Mouse (Mus musculus) CH12.LX (cell line): ENCODE measurements around the gene Efna1. TPM values are rescaled to one million over a fixed set of nuclear protein-coding genes. Genes with fewer than 3 reads are reported as not detected.

Experiments
- DNase-seq: peaks from one replicate; pipeline ENCODE4 v3.0.0-alpha.2; 2013; ENCODE audit errors: extremely low read depth
- H3K27ac ChIP-seq: 2 replicates; pipeline ENCODE4 v1.5.1; 2012; ENCODE audit warnings: low read depth, mild to moderate bottlenecking, control low read depth, moderate library complexity; ENCODE audit not compliant: insufficient read depth
- H3K27me3 ChIP-seq: replicated peaks from 2 replicates; pipeline ENCODE3; 2012; ENCODE audit warnings: inconsistent platforms
- H3K36me3 ChIP-seq, 2 experiments: replicated peaks in 1 of 2; 2 replicates each; pipeline versions ENCODE3 to v1.6.1; 2012; ENCODE audit warnings: inconsistent platforms in 1 of 2, low read length in 1 of 2, mild to moderate bottlenecking in 1 of 2, mixed read lengths in 1 of 2, moderate library complexity in 1 of 2; ENCODE audit not compliant: control insufficient read depth in 1 of 2, insufficient read depth in 1 of 2
- H3K4me1 ChIP-seq, 2 experiments: 2 replicates each; pipeline ENCODE4 v1.6.1; 2012; ENCODE audit warnings: inconsistent platforms in 1 of 2, moderate library complexity in 1 of 2; ENCODE audit not compliant: insufficient read depth in 2 of 2, control insufficient read depth in 1 of 2
- H3K4me2 ChIP-seq: 2 replicates; pipeline ENCODE4 v1.6.1; 2012; ENCODE audit warnings: low read depth, mild to moderate bottlenecking, control low read depth; ENCODE audit not compliant: poor library complexity, insufficient read depth, severe bottlenecking
- H3K4me3 ChIP-seq, 3 experiments: fragments of 150-350 bp in 1 of 3; sonication (generic) in 1 of 3; replicated peaks in 1 of 3; 2 replicates each; pipeline versions ENCODE3 to v1.5.1; 2011 to 2012; ENCODE audit warnings: low read depth in 2 of 3, low read length in 2 of 3, mild to moderate bottlenecking in 2 of 3, moderate library complexity in 2 of 3, control low read depth in 1 of 3, improper control_type of control experiment in 1 of 3, inconsistent platforms in 1 of 3, mixed read lengths in 1 of 3; ENCODE audit not compliant: poor library complexity in 1 of 3
- H3K79me2 ChIP-seq: replicated peaks from 2 replicates; pipeline ENCODE4 v1.6.1; 2012; ENCODE audit warnings: mild to moderate bottlenecking, moderate library complexity; ENCODE audit not compliant: control insufficient read depth, poor library complexity, insufficient read depth, severe bottlenecking; ENCODE audit errors: extremely low read depth
- H3K9ac ChIP-seq: 2 replicates; pipeline ENCODE4 v1.6.1; 2012; ENCODE audit warnings: low read depth, mild to moderate bottlenecking, control low read depth, moderate library complexity; ENCODE audit not compliant: insufficient read depth
- H3K9me3 ChIP-seq: replicated peaks from 2 replicates; pipeline ENCODE3; 2012; ENCODE audit warnings: low read length, inconsistent platforms, mixed read lengths
- BHLHE40 ChIP-seq: IDR thresholded peaks from 2 replicates; pipeline ENCODE4 v1.6.1; 2011; ENCODE audit warnings: mild to moderate bottlenecking, low read depth, low read length, improper control_type of control experiment
- CTCF ChIP-seq, 2 experiments: IDR thresholded peaks in 1 of 2; conservative IDR thresholded peaks in 1 of 2; 2 replicates each; pipeline ENCODE4 v1.5.1; 2011 to 2012; ENCODE audit warnings: low read depth in 2 of 2, low read length in 2 of 2, improper control_type of control experiment in 1 of 2, inconsistent platforms in 1 of 2, mild to moderate bottlenecking in 1 of 2, moderate library complexity in 1 of 2
- E2F4 ChIP-seq: IDR thresholded peaks from 2 replicates; pipeline ENCODE4 v1.6.1; 2011; ENCODE audit warnings: low read depth, low read length, improper control_type of control experiment; ENCODE audit not compliant: insufficient replicate concordance
- EP300 ChIP-seq: IDR thresholded peaks from 2 replicates; pipeline ENCODE4 v1.6.1; 2011; ENCODE audit warnings: low read length, improper control_type of control experiment
- ETS1 ChIP-seq: conservative IDR thresholded peaks from 2 replicates; pipeline ENCODE4 v1.6.1; 2012; ENCODE audit warnings: low read depth, mild to moderate bottlenecking, inconsistent platforms, low read length, improper control_type of control experiment, moderate library complexity
- HCFC1 ChIP-seq: IDR thresholded peaks from 2 replicates; pipeline ENCODE4 v1.6.1; 2012; ENCODE audit warnings: low read depth, mild to moderate bottlenecking, inconsistent platforms, low read length, improper control_type of control experiment
- JUN ChIP-seq: IDR thresholded peaks from 2 replicates; pipeline ENCODE4 v1.6.1; 2011; ENCODE audit warnings: low read depth, mild to moderate bottlenecking, low read length, improper control_type of control experiment, moderate library complexity; ENCODE audit not compliant: insufficient read depth
- KAT2A ChIP-seq: IDR thresholded peaks from 2 replicates; pipeline ENCODE4 v1.6.1; 2012; ENCODE audit warnings: low read length, improper control_type of control experiment, inconsistent platforms; ENCODE audit not compliant: insufficient replicate concordance
- MAZ ChIP-seq: IDR thresholded peaks from 2 replicates; pipeline ENCODE4 v1.6.1; 2012; ENCODE audit warnings: low read depth, mild to moderate bottlenecking, inconsistent platforms, low read length, improper control_type of control experiment, moderate library complexity
- MXI1 ChIP-seq: IDR thresholded peaks from 2 replicates; pipeline ENCODE4 v1.6.1; 2011; ENCODE audit warnings: mild to moderate bottlenecking, low read depth, low read length, improper control_type of control experiment
- PAX5 ChIP-seq: IDR thresholded peaks from 2 replicates; pipeline ENCODE4 v1.6.1; 2012; ENCODE audit warnings: low read length, inconsistent platforms, mixed read lengths
- POLR2A ChIP-seq: IDR thresholded peaks from 2 replicates; pipeline ENCODE4 v1.6.1; 2011; ENCODE audit warnings: low read depth, mild to moderate bottlenecking, improper control_type of control experiment, low read length
- RAD21 ChIP-seq: IDR thresholded peaks from 2 replicates; pipeline ENCODE4 v1.6.1; 2011; ENCODE audit warnings: low read depth, mild to moderate bottlenecking, low read length, improper control_type of control experiment, moderate library complexity
- RCOR1 ChIP-seq: conservative IDR thresholded peaks from 2 replicates; pipeline ENCODE4 v1.6.1; 2012; ENCODE audit warnings: low read depth, mild to moderate bottlenecking, inconsistent platforms, low read length, improper control_type of control experiment
- SIN3A ChIP-seq: IDR thresholded peaks from 2 replicates; pipeline ENCODE4 v1.6.1; 2012; ENCODE audit warnings: low read length, improper control_type of control experiment, inconsistent platforms
- USF1 ChIP-seq: IDR thresholded peaks from 2 replicates; pipeline ENCODE4 v1.6.1; 2014; ENCODE audit warnings: low read depth, mild to moderate bottlenecking, inconsistent platforms, low read length, improper control_type of control experiment
- USF2 ChIP-seq: conservative IDR thresholded peaks from 2 replicates; pipeline ENCODE4 v1.6.1; 2011; ENCODE audit warnings: low read depth, low read length, improper control_type of control experiment
- ZC3H11A ChIP-seq: IDR thresholded peaks from 2 replicates; pipeline ENCODE4 v1.6.1; 2012; ENCODE audit warnings: low read depth, mild to moderate bottlenecking, inconsistent platforms, low read length, improper control_type of control experiment
- ZKSCAN1 ChIP-seq: IDR thresholded peaks from 2 replicates; pipeline ENCODE4 v1.6.1; 2012; ENCODE audit warnings: low read depth, inconsistent platforms, low read length, improper control_type of control experiment, borderline replicate concordance
- dilution Hi-C: fragments of 300-500 bp; cut with MboI; formaldehyde crosslinking; loops from 2 replicates; pipeline ENCODE4 v1.14.3; 2020; ENCODE audit warnings: low sequenced_read_pairs; ENCODE audit not compliant: extremely low pct_unique_long_range_greater_than_20kb, extremely low pct_ligation_motif_present
- in situ Hi-C: fragments of 300-500 bp; cut with MboI; formaldehyde crosslinking; loops from 3 replicates; pipeline ENCODE4 v1.14.3; 2019; ENCODE audit warnings: low sequenced_read_pairs, low pct_ligation_motif_present, low pct_unique_long_range_greater_than_20kb, mixed read lengths
- polyA plus RNA-seq: library from polyadenylated mRNA; unstranded; fragments of >175 nt; gene quantifications from 2 replicates; pipeline ENCODE4 v1.2.1, GENCODE M21; 2012; ENCODE audit warnings: low read depth; ENCODE audit not compliant: insufficient read length
- total RNA-seq, 2 experiments: library from RNA; depleted of rRNA; stranded (reverse); fragments of 300-350 nt in 1 of 2; fragments of >200 nt in 1 of 2; gene quantifications; 2 replicates each; pipeline ENCODE4 v1.2.3; 2012 to 2014

Efna1 gene
- 0.59 and 0.93 TPM in 2 replicates for total RNA-seq (2012; rRNA removed)
- total RNA-seq (2014; rRNA removed): 0.62 and 0.70 TPM in 2 replicates
- polyA plus RNA-seq: 0.71 and 0.80 TPM in 2 replicates

DNA sequence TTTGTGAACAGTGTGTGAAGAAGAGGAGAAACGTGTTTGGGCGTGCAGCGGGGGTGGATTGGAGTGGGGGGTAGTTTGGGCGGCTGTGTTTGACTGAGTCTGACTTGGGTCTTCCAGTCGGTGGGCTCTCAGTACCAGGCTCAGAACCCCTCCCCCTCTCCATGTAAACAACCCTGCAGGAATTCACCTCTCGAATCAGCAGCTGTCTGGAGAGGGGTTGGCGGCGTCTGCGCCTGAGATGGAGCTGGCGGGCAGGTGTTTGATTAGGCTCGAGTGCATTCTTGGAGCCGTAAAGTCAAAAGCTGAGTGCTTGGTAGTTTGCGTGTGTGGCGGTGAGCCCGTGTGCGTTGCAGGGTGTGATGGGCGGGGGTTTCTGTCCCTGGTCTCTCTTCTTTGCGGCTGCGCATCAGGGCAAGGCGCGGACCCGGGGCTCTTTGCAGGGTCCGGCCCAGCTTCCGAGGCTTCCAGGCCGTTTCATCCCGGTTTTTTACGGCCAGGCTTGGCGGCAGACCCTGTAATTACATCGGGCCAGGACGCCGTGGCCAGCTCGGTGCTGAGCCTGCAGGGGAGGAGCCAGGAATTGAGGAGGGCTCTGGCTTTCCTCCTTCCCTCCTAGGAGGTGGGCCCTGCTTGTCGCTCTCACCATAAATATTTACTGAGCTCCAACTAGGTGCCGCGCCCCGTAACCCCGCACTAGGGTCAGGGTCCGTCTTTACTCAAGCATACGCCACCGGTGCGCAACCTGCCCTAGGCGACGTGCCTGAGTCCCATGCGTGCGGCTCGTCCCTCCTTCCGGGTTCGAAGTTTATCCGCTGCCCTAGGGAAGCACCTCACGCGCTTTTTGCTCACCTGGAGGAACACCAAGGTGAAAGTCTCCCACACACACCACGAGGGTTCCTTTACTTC lies at the start of gene Efna1:
Efna1 (minus strand) TSS at position 537 of the 906 bp plus-strand sequence.
- Histone ChIP-seq H3K36me3 (no peaks in the 10 kb centered on the region), H3K9me3 (no peaks in the 10 kb centered on the region), H3K27ac (no peak within 1 kb of the TSS), H3K27me3 (peaks cover 7% of the 10 kb centered on the region), H3K9ac (peak within 1 kb of the TSS; percentile 66; the same call in 1 of the 2 replicates), H3K79me2 (no peaks in the 10 kb centered on the region), H3K4me3 (no peak within 1 kb of the TSS), H3K4me2 (peak within 1 kb of the TSS; percentile 68)
- in situ Hi-C loops: no loop called here
- dilution Hi-C loops: no loop called here
- no peak for DNase-seq
- TF ChIP-seq E2F4 (no peak), HCFC1 (no peak), ETS1 (no peak), POLR2A (no peak), PAX5 (no peak), MAZ (no peak)
- TF ChIP-seq, all 38 proteins: peak for 0
- H3K4me1 ChIP-seq: peaks cover 20 to 38% of the 10 kb centered on the region in 2 experiments

DNA sequence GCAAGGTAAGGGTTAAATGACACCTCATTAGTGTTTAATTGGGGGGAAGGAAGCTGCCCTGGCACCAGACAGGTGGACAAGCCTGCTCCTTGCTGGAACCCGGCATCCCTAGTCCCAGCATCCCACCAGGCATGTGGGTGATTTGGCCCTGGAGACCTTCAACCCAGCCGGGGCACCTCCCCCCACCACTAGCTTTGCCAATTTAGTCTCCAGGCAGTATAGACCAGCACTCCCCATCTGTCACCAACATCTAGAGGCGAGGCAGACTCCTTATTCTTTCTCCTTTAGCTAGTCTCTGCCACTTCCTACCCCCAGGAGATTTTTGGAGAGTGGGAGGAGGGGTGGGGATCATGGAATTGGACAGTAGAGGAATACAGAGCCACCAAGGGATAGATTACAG lies 49.4 kb upstream of the Efna1 start:
- Histone ChIP-seq H3K9me3 (no peaks in the 10 kb centered on the region), H3K27me3 (peaks cover 48% of the 10 kb centered on the region), H3K4me1 (peaks cover 9 to 20% of the 10 kb centered on the region in 2 experiments), H3K4me3 (no peak overlapping the region), H3K36me3 (no peaks in the 10 kb centered on the region), H3K9ac (no peak overlapping the region), H3K79me2 (no peaks in the 10 kb centered on the region), H3K4me2 (no peak overlapping the region), H3K27ac (no peak overlapping the region)
- TF ChIP-seq HCFC1 (no peak), USF2 (no peak), ZKSCAN1 (no peak), USF1 (no peak), PAX5 (no peak), RAD21 (no peak), POLR2A (no peak), SIN3A (no peak), RCOR1 (no peak), BHLHE40 (no peak), CTCF (conservative IDR thresholded peaks at IDR 0.05 in 1 of 2, IDR thresholded peaks at IDR 0.05 in 1 of 2; ENCODE audit: low read depth in 2 of 2, low read length in 2 of 2) (no peak), MXI1 (no peak), EP300 (no peak), KAT2A (no peak), ZC3H11A (no peak), MAZ (no peak), JUN (no peak)
- dilution Hi-C loops: no loop called here
- in situ Hi-C loops: loop anchor here (25.0 kb wide), 2 partner anchors 357 to 432 kb away; partner anchors contain the start of genes Chrnb2 and Ube2q1
- no peak for DNase-seq
